Mouse (Mus musculus) adrenal gland, adult (tissue): ENCODE results near the gene Slc35a1.
A peak's percentile ranks its signal among the peaks of the same experiment; 100 is the strongest.
"Not testable (repeated sequence)": the region's sequence is repeated elsewhere in the genome, so short reads cannot be mapped to it uniquely, and the experiment has no call there.

Experiments
- DNase-seq, 2 experiments: peaks; one replicate each; pipeline ENCODE4 v3.0.0; 2022 to 2023; ENCODE audit warnings: low spot score in 1 of 2; ENCODE audit not compliant: inconsistent age in 2 of 2

Gene Slc35a1

DNA sequence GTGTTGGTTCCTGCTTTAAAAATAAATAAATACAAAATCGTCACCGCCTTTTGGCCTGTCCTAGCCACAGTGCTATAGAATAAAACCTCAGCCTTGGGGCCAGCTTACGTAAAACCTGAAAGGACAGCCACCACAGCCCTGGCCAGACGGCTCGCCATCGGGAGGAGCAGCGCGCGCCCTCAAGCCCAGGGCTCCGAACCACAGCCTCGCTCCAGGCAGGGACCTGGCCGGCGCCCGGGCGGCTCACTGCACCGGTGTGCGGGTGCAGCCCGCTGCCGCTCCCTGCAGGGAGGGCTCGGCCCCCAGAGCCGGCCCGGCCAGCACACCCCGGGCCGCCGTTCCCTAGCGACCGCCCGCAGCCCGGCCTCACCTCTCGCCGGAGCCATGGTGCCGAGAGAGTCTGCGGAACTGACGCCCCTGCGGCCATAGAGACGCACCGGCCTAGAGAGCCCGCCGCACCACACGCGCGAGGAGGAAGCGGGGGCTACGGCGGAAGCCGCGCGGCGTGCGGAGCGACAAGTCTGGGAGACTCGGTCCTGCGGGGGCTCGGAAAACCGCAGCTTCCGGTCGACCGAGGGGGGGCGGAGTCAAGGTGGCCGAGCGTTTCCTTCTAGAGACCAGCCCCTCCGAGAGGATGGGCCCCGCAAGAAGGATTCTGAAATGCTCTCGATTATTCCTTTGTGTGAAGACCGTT lies at the start of gene Slc35a1:
TSS of gene Slc35a1 (minus strand) at position 565 of the 694 bp plus-strand sequence.
- DNase-seq, result peak; percentile 95 to 98

DNA sequence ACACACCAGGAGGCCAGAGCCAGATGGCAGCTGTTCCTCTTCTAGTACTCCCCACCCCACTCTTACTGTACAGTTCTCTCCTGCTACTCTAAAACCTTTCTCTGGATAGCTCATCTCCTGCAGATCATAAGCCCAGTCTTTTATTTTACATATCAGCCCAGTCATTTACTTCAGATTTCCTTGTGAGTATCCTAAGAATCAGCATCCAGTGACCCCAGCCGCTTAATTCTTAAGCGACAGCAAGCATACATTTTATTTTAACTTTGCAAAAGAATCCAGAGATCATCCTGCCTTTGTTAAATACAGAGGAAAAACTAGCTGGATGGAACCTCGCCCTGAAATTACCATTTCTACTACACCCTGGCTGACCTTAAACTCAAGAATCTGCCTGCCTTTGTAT lies 47.2 kb upstream of the Slc35a1 start:
- DNase-seq, result no peak

DNA sequence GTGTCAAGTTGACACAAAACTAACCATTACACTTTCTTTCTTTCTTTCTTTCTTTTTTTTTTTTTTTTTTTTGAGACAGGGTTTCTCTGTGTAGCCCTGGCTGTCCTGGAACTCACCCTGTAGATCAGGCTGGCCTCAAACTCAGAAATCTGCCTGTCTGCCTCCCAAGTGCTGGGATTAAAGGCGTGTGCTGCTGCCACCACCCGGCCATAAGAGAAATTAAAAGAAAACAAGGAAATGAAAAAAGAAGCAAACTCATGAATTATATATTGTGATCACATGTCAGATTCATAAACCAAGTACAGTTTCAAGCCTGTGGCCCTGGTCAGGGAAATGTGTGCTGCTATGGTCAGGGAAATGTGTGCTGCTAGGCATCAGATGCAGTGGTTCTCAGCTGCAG lies 46.2 kb upstream of the Slc35a1 start:
- not testable (repeated sequence) for DNase-seq

DNA sequence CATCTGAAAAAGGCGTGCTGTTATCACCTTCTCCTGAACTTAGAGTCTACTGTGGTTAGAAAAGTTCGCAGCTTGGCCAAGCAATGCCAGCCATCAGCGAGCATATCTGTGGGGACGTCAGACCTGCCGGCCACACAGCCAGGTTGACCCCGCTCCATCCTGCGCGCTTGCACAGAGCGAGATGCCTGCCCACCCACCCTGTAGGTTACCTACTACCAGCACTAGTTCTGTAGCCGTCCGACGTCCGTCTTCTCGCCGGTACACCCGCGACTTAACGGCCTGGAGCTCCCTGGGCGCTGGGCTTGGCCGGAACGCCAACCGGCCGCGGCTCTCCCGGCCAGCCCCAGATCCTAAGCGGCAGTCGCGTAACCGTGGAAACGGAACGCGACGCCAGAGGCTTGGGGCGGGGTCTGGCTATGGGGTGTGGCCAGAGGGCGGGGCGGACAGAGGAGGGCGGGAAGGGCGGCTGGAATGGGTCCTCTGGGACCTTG lies 42.7 kb upstream of the Slc35a1 start, which contains the start of gene Cfap206:
TSS of gene Cfap206 (minus strand) at position 356 of the 491 bp plus-strand sequence.
- peak; percentile 75 to 91 for DNase-seq

DNA sequence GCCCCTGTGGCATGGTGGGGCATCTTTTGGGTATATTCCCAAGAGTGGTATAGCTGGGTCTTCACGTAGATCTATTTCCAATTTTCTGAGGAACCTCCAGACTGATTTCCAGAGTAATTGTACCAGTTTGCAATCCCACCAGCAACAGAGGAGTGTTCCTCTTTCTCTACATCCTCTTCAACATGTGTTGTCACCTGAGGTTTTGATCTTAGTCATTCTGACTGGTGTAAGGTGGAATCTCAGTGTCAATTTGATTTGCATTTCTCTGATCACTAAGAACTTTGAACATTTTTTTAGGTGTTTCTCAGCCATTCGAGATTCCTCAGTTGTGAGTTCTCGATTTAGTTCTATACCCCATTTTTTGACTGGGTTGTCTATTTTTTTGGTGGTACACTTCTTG lies 38.5 kb upstream of the Slc35a1 start:
- not testable (repeated sequence) for DNase-seq

DNA sequence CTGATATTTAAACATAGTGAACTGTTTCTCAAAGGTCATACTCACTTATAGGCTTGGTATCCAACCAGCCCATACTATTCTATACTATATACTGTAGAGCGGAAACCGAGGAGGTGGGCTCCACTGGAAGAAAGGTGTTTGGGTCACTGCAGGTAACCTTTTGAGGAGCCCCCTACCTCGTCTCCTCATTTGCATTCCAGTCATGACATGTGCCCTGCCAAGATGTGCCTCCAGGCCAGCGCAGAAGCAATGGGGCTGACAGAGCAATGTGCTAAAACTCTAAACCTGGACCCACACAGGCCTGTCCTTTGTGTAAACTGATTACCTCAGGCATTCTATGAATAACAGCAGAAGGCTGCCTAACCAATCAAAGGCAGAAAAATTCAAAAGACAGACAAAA lies 37.1 kb upstream of the Slc35a1 start:
- DNase-seq, result no peak

DNA sequence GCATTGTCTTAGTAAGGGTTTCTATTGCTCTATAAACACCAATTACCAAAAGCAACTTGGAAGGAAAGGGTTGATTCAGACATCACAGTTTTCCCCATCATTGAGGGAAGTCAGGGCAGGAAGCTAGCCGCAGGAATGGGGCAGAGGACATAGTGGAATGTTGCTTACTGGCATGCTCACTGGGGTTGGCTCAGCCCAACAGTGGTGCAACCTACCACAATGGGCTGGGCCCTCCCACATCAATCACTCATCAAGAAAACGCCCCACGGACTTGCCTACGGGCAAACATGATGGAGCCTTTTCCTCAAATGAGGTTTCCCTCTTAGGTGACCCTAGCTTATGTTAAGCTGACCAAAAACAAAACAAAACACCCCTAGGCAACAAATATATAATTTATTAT lies 35.9 kb upstream of the Slc35a1 start:
- no peak for DNase-seq

DNA sequence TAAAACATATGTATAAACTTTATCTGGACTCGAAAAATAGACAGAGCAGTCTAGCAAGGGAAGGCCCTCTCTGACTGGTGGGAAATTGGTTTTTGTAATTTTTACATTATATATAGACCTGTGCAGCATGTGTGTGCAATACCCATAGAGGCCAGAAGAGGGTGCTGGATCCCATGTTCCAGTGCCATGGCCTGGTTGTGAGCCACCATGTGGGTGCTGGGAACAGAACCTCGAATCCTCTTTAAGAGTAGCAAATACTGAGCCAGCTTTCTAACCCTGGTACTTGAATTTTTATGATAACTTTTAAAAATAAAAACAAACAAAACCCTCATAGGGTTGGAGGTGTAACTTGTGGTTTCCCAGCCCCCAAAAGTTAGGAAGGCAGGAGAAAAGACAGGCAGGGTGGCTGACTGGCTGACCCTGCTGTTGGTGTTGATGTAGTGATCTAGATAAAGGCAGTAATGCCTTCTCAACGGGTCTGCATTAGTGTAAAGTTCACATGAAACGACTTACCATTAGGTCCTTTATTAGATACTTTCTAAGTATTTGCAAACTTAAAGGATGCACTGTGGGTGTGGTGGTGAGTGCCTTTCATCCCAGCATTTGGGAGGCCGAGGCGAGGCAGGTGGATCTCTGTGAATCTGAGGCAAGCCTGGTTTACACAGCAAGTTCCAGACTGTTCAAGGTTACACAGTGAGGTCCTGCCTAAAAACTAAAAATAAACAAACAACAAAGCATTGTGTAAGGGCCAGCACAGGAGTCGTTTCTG lies 33.1 kb upstream of the Slc35a1 start:
- DNase-seq, result no peak

DNA sequence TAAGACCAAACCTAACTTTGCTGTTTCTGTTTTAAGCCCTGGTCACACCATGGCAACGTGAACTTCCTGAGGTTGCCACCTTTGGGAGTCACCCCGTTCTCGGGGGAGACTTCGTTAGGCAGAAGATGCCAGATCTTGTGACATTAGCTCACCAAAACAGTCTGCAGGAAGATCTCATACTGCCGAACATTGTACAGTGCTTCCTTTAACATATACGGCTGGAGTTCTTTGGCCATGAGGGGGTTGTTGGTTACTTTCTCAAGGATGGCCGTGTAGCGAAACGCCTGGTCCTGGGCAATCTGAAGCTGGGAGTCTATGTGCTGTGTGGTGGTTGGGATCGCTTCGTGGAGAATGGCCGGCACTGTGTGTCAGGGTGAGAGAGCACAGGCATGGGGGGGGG lies 32.2 kb upstream of the Slc35a1 start:
- no peak for DNase-seq

DNA sequence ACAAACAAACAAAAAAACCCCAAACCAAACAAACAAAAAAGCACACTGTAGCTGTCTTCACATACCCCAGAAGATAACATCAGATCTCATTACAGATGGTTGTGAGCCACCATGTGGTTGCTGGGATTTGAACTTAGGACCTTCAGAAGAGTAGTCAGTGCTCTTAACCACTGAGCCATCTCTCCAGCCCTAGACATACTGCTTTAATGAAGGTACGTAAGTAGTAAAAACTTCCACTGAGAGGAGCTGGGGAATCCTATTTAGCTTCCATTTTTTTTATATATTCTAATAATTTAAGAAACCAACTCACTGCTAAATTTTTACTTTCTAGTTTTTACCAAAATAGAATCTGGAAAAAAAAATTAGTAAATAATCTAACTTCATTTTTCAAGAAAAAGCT lies 27.8 kb upstream of the Slc35a1 start:
- no peak for DNase-seq

DNA sequence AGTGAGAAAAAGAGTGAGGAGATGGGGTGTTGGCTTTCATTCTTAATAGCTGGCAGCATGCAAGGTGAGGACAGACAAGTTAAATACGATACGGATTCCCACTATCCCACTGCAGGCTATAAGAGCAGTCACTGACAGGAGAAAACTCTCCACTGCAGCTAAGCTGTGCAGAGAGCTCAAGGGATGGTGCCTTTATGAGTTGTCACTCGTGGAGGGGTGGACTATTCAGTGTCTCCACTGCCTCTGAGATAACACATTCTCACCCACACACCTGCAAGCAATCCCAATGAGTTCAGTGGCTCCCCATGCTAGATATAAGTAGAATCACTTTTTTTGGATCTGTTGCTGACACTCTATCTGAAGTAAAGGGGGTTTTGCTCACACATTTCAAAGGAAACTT lies 20.9 kb upstream of the Slc35a1 start:
- DNase-seq, result no peak

DNA sequence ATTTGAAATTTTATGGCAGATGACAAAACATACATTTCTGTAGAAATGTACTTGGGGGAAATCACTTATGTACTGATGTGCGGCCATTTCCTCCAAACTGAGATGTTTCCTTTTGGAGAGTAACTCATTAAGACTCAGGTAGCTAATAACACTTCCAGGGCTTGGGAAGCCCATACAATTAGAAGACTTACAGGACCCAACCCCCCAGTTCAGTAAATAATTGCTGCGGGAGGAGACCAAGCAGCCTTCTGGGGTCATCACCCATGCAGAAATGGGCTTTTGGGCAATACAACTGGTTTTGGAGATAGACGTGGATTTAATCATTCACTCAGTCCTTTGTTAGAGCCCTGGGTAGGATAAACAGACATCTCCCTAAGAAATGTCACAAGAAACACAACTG lies 20.0 kb upstream of the Slc35a1 start:
- DNase-seq, result no peak

DNA sequence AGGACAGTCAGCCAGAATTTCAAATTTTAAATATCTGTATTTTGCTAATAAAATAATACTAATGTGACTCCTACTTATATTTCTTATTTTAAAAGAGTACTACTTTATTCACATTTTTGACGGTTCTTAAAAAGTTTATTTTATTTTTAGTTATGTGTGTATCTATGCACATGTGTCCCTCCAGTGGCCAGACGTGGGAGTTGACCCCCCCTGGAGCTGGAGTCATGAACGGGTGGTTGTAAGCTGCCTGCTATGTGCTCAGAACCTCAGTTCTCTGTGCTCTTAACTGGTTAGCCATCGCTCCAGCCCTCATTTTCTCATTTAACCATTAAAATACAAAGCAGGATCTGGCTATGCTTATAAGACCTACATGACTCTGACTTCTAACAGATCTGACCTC lies 15.8 kb upstream of the Slc35a1 start:
- no peak for DNase-seq

DNA sequence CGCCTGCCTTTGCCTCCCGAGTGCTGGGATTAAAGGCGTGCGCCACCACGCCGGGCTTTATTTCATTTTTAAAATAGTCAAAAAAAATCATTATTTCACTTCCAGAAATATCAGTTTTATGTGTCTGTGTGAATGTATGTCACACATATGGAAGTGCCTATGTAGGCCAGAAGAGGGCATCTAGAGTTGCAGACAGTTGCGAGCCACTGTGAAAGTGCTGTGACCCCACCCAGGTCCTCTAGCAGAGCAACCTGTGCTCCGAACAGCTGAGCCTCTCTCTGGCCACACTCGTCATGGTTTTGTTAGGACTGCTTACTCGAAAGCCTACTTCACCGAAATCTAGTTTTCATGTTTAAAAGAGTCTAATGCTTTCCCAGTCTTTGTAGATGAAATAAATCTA lies 15.0 kb upstream of the Slc35a1 start:
- DNase-seq, result no peak

DNA sequence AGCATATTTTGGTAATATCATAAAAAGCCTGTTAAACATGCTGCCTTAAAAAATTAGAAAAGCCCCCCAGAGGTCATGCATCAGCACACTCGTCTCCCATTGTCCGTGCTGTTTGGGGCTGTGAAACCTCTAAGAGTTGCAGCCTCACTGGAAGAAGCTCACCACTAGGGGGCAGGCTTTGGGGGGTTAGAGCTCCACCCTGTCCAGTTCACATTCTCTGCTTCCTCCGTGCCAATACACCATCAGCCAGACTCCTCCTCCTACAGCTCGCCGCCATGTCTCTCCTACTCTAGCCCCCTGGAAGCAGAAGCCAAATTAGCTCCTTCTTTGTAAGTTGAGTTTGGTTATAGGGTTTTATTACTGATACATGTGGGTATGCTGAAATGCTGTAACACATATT lies 14.3 kb upstream of the Slc35a1 start:
- peak; percentile 70 to 91 for DNase-seq

DNA sequence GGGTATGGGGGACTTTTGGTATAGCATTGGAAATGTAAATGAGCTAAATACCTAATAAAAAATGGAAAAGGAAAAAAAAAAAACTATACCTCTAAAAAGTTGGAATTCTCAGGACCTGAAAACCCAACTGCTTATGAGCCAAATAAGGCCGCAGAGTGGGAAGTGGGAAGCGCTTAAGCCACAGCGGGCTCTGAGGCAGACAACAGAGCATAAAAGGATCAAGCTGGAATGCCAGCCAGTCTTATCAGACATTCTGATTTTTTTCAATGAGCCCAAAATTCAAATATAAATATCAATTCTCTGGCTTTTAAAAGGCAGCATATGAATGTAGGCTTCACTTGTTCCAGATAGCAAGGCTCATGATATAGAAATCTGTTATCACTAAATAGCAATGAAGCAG lies 783 bp upstream of the Slc35a1 start:
- no peak for DNase-seq

DNA sequence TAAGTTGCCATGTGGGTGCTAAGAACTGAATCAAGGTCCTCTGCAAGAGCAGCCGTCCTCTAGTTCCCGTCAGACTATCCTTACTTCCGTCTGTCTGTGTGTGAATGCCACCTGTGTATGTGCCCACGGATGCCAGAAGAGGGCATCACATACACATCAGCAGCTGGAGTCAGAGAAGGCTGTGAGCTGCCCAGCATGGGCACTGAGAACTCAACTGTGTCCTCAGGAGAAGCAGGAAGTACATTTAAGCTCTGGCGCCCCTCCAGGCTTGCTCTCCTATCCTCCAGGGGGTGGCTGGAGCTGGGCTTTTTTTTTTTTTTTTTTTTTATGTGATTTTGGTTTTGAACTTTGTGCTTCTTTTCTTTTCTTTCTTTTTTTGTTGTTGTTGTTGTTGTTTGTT lies 6.7 kb downstream of the Slc35a1 start:
- no peak for DNase-seq

DNA sequence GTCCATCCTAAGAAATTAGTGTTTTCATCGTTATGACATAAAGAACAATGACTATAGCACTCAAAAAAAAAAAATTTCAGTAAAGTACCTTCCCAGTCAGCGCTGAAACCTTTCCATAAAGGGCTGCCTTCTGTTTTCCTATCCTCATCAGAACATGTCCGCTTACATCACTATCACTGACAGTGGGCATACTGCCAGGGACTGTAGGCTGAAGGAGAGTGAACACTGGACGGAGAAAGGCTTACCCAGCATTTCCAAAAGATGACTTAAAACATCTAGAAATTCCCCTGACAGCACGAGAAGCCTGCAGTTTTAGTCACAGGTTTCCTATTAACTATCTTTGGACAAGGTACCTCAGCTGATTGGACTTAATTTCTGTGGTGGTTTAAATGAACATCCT lies 13.5 kb downstream of the Slc35a1 start:
- no peak for DNase-seq

DNA sequence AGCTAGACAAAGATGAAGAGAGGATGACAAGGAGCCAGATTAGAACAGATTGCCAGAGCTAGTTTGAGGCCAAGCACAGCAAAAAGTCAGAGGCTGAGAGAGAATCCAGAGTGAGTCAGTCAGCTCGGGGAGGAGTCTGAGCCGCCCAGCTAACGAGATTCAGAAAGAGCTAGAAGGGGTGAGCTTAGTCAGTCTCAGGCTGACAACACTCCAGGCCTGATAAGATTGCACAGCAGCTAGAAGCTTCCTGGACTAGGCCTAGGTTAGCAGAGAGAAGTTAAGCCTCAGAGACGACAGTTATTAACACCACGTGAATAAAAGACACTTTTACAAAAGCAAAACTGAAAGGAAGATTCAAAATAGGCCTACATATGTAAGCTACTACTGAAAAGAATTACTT lies 19.3 kb downstream of the Slc35a1 start:
- DNase-seq, result no peak

DNA sequence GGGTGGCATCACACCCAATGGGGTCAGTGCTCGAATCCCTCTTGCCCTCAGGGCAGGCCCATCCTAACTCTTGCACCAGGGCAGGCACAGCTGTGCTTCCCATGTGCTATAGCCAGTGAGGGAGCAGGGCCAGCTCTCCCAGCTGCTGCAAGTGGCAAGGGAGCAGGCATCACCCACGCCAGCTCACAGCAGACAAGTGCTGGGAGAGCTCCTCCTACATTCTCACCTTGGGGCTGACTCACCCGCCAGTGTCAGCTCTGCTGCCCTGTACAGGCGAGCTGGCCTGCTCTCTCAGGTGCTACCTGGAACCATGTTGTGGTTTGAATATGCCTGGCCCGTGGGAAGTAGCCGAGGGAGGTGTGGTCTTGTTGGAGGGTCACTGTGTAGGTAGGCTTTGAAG lies 25.3 kb downstream of the Slc35a1 start:
- DNase-seq, result no peak

DNA sequence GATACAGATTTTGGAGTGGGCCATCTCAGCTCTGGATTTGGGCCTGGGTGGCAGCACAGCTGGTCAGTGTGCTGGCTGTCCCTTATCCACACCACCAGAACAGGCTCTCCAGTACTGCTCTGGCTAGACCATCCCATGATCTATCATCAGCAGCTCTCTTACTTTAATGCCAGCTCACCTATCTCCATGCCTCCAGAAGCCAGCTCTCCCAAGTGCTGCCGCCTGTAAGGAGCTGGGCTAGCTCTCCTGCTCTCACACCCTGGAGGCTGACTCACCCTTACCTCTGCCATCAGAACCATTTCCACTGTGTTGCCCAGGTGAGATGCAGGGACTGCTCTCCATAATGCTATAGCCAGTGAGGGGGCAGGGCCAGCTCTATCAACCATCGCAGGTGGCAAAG lies 25.7 kb downstream of the Slc35a1 start:
- DNase-seq, result no peak

DNA sequence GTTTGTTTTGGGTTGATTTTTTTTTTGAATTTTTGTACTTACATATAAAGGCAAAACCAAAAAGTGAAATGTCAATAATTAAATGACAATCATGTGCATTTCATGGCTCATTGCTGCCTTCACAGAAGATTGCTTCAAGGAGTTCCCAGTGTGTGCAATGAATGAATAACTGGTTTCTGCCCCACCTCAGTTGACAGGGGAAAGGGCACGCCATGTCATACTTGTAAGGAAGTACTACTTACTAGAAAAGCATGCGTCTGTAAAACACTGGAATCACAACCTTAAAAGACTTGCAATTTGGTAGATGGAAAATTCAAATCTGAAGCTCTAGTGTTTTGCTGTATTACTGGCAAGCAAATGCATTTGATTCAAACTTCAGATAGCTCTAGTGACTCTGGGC lies 28.2 kb downstream of the Slc35a1 start:
- no peak for DNase-seq
